Mouse (Mus musculus): ENCODE measurements around the gene Abt1. TPM values are rescaled to one million over a fixed set of nuclear protein-coding genes. Genes with fewer than 3 reads are reported as not detected.

Gene Abt1
- polyA plus RNA-seq, 1 experiment, result 7.2 TPM

GRCm38 (mm10) chr13:23453926-23454325 lies 30.3 kb upstream of the Abt1 start:
- peak; percentile 52 for DNase-seq (ENCODE audit: low read depth)
- no peak for TF ChIP-seq POLR2A (IDR thresholded peaks at IDR 0.05; ENCODE audit: borderline replicate concordance, extremely low read depth, insufficient read depth, insufficient read length, poor library complexity, severe bottlenecking)
- TF ChIP-seq CTCF (IDR thresholded peaks at IDR 0.05; ENCODE audit: borderline replicate concordance, extremely low read depth, insufficient read depth, insufficient read length), result no peak

DNA sequence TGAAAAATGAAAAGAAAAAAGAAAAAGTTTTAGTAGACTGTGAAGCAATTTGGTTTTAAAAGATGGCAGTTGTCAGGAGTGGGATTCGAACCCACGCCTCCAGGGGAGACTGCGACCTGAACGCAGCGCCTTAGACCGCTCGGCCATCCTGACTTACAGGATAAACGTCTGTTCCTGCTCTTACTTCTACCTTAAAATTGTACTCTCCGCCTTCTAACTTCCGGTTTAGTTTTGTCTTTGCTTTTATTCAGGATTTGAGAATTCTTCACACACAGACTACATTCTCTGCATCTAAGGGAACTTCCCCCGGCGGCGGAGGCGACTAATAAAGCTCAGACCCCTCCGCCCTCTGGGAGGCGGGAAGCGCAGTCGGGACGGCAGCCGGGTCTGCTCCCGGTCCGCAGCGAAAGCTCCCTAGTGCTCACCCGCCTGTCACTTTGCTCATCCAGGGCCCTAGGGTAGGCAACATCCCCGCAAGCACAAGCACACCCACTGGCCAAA lies 29.7 kb upstream of the Abt1 start:
- 0 out of 2 replicates have a peak, but pooled peaks have one; percentile 8 for TF ChIP-seq POLR2A (IDR thresholded peaks at IDR 0.05; ENCODE audit: borderline replicate concordance, extremely low read depth, insufficient read depth, insufficient read length, poor library complexity, severe bottlenecking)
- no peak for TF ChIP-seq CTCF (IDR thresholded peaks at IDR 0.05; ENCODE audit: borderline replicate concordance, extremely low read depth, insufficient read depth, insufficient read length)
- peak; percentile 92 for DNase-seq (ENCODE audit: low read depth)

DNA sequence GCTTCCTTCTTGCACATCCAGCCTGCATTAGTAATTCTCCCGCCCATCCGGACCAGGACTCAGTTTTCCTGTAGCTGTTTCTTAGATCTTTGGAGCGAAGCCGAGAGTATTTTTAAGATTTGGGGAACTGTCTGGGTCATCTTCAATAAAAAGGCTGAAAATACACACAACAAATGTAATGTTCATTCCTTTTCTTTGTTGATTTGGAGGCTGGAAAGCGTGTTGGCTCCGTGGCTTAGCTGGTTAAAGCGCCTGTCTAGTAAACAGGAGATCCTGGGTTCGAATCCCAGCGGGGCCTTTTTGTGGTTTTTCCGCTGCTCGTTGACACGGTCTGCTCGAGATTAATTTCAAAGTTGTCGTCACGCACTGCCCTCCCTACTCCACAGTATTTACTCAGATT lies 26.7 kb upstream of the Abt1 start:
- peak; percentile 91 for DNase-seq (ENCODE audit: low read depth)
- no peak for TF ChIP-seq CTCF (IDR thresholded peaks at IDR 0.05; ENCODE audit: borderline replicate concordance, extremely low read depth, insufficient read depth, insufficient read length)
- TF ChIP-seq POLR2A (IDR thresholded peaks at IDR 0.05; ENCODE audit: borderline replicate concordance, extremely low read depth, insufficient read depth, insufficient read length, poor library complexity, severe bottlenecking), result no peak

DNA sequence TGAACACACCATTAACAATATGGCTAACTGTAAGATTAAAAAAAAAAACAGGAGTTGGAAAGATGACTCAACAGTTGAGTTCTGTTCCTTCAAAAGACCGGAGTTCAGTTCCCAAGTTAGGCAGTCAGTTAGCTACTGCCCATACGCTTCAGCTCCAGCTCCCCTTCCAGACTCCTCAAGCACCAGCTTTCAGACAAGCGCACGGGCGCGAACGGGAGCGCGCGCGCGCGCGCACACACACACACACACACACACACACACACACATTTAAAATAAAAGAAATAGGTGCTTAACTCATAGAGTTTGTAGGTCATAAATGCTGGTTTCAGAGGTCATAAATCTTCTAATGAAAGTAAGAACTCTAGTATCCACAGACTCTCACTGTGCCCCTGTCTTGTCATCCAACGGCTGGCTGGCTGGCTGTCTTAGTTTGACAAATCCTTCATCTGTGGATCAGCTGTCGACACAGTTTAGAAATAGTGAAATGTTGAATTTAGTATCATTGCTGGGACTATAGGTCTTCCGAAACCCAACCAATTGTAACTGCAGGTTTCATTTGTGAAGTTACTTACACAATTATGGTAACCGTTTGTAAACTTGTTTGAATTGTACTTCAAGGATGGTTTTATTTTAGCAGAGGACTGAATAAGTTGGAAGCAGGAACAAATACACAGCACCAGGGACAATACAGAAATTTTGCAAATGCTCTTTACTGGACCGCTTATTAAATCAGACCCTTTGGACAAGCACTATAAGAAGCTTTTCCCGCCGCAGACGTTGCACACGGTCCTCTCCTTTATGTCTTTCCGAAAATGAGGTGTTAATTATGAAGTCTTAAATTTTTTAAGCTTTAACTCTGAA lies 25.8 kb upstream of the Abt1 start:
- TF ChIP-seq CTCF (IDR thresholded peaks at IDR 0.05; ENCODE audit: borderline replicate concordance, extremely low read depth, insufficient read depth, insufficient read length) (no peak), POLR2A (IDR thresholded peaks at IDR 0.05; ENCODE audit: borderline replicate concordance, extremely low read depth, insufficient read depth, insufficient read length, poor library complexity, severe bottlenecking) (no peak)
- DNase-seq (ENCODE audit: low read depth), result peak; percentile 91

DNA sequence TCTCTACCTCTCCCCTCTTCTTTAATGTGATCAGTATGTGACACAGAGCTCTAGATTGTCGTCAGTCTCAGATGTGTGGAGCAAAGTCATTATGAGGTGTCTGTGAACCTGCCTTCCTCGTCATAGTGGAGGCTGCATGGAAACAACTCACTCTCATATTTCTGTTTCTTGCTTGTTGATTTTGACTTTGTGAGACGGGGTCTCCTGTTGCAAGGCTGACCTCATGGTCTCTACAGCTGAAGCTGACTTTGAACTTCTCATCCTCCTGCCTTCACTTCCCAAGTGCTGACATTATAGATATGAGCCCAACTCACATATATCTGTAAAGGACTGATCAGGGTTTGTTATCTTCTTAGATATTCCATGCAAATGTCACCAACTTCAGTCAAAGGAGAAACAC lies 25.1 kb upstream of the Abt1 start:
- TF ChIP-seq CTCF (IDR thresholded peaks at IDR 0.05; ENCODE audit: borderline replicate concordance, extremely low read depth, insufficient read depth, insufficient read length) (no peak), POLR2A (IDR thresholded peaks at IDR 0.05; ENCODE audit: borderline replicate concordance, extremely low read depth, insufficient read depth, insufficient read length, poor library complexity, severe bottlenecking) (no peak)
- no peak for DNase-seq (ENCODE audit: low read depth)

- DNase-seq (ENCODE audit: low read depth), result peak; percentile 93
- TF ChIP-seq CTCF (IDR thresholded peaks at IDR 0.05; ENCODE audit: borderline replicate concordance, extremely low read depth, insufficient read depth, insufficient read length), result no peak
- TF ChIP-seq POLR2A (IDR thresholded peaks at IDR 0.05; ENCODE audit: borderline replicate concordance, extremely low read depth, insufficient read depth, insufficient read length, poor library complexity, severe bottlenecking), result no peak
These were observed 22.9 kb upstream of the Abt1 start for GRCm38 (mm10) chr13:23446498-23446952.

- TF ChIP-seq POLR2A (IDR thresholded peaks at IDR 0.05; ENCODE audit: borderline replicate concordance, extremely low read depth, insufficient read depth, insufficient read length, poor library complexity, severe bottlenecking) (peak; percentile 46; the same call in 1 of the 2 replicates), CTCF (IDR thresholded peaks at IDR 0.05; ENCODE audit: borderline replicate concordance, extremely low read depth, insufficient read depth, insufficient read length) (no peak)
- DNase-seq (ENCODE audit: low read depth), result peak; percentile 94
These were observed 22.1 kb upstream of the Abt1 start for GRCm38 (mm10) chr13:23445561-23446320.

GRCm38 (mm10) chr13:23445156-23445555 lies 21.5 kb upstream of the Abt1 start:
- TF ChIP-seq CTCF (IDR thresholded peaks at IDR 0.05; ENCODE audit: borderline replicate concordance, extremely low read depth, insufficient read depth, insufficient read length) (no peak), POLR2A (IDR thresholded peaks at IDR 0.05; ENCODE audit: borderline replicate concordance, extremely low read depth, insufficient read depth, insufficient read length, poor library complexity, severe bottlenecking) (no peak)
- no peak for DNase-seq (ENCODE audit: low read depth)

DNA sequence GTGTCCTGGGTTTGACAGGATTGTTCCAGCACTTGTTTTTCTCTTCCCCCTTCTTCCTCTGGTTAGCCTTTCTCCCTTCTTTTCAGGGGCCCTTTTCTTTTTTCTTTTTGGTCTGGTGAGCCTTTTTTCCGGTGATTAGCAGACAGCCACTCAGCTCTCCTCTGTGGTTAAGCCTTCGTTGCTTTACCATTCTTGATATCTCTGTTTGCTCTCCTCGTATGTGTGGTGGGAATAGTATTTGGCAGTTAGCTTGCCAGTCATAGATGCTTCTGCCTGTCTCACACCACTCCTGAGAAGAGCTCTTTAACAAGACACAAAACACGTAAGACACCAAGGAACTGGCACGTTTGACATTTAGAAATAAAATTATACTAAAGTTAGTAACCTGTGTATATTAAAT lies 20.8 kb upstream of the Abt1 start:
- no peak for TF ChIP-seq POLR2A (IDR thresholded peaks at IDR 0.05; ENCODE audit: borderline replicate concordance, extremely low read depth, insufficient read depth, insufficient read length, poor library complexity, severe bottlenecking)
- TF ChIP-seq CTCF (IDR thresholded peaks at IDR 0.05; ENCODE audit: borderline replicate concordance, extremely low read depth, insufficient read depth, insufficient read length), result no peak
- DNase-seq (ENCODE audit: low read depth), result no peak

GRCm38 (mm10) chr13:23439901-23440300 lies 16.2 kb upstream of the Abt1 start:
- DNase-seq (ENCODE audit: low read depth), result no peak
- TF ChIP-seq CTCF (IDR thresholded peaks at IDR 0.05; ENCODE audit: borderline replicate concordance, extremely low read depth, insufficient read depth, insufficient read length), result no peak
- TF ChIP-seq POLR2A (IDR thresholded peaks at IDR 0.05; ENCODE audit: borderline replicate concordance, extremely low read depth, insufficient read depth, insufficient read length, poor library complexity, severe bottlenecking), result no peak

DNA sequence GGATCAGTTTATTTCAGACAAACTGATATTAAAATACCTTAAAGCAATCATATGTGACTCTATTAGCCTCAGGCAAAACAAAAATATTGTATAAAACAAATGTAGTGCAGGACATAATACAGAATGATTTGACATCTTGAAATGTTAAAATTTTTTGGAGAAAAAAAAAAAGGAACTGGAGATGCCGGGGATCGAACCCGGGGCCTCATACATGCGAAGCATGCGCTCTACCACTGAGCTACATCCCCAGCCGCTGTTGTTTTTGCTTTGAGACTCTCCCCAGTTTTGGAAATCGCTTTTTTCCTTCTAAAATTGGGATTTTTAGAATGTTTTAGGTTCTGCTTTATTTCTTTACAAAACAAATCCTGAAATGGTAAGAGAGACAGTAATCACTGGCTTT lies 14.9 kb upstream of the Abt1 start:
- DNase-seq (ENCODE audit: low read depth), result peak; percentile 71
- TF ChIP-seq POLR2A (IDR thresholded peaks at IDR 0.05; ENCODE audit: borderline replicate concordance, extremely low read depth, insufficient read depth, insufficient read length, poor library complexity, severe bottlenecking) (no peak), CTCF (IDR thresholded peaks at IDR 0.05; ENCODE audit: borderline replicate concordance, extremely low read depth, insufficient read depth, insufficient read length) (no peak)

Data from brain, embryonic 14.5 days (tissue).